Comparison of ENCODE assay signal across 1 mouse cellular context in genomic region chr7:99432863-99433262, GRCm38 (mm10).
TF ChIP-seq lines count a peak whose summit lies in the region.

No protein-coding gene starts in this region.

TF ChIP-seq in CH12.LX, 34 proteins besides CTCF, POLR2A, EP300 and RAD21 (continued from another document):
- TF ChIP-seq MXI1 (IDR thresholded peaks at IDR 0.05; ENCODE audit: low read depth, low read length), result no peak
- TF ChIP-seq SIN3A (IDR thresholded peaks at IDR 0.05; ENCODE audit: low read length), result no peak
- TF ChIP-seq MAX (IDR thresholded peaks at IDR 0.05; ENCODE audit: low read length), result no peak
- no peak for TF ChIP-seq NELFE (IDR thresholded peaks at IDR 0.05; ENCODE audit: low read depth, low read length)
TF ChIP-seq in CH12.LX: peak in this region for 2.
